16 mouse cellular contexts compared by ENCODE assay signal in genomic region chr19:56677611-56678010, GRCm38 (mm10). TPM values are rescaled to one million over a fixed set of nuclear protein-coding genes. Genes with fewer than 3 reads are reported as not detected.
DNase-seq lines count a peak whose midpoint lies in the region; ATAC-seq and TF ChIP-seq lines count a peak whose summit lies in the region.
"Had no signal": no experiment of that assay in that cellular context is flagged by ENCODE, and none has a peak within 500 bp of the region (broad histone marks: within the 10 kb centered on the region; RNA-seq: fewer than 3 reads in every experiment).

No protein-coding gene starts in this region.

- intact Hi-C loops in gastrocnemius, postnatal 14 days (cut with DNase I; ENCODE audit: low total_unique reads): no loop called here
- intact Hi-C loops in gastrocnemius, postnatal 36 days (cut with DNase I): no loop called here

- ATAC-seq in heart, embryonic 15.5 days (replicated peaks; ENCODE audit: insufficient number of reproducible peaks, insufficient read depth, low FRiP score, low read depth): no peak
- no peak for ATAC-seq in midbrain, postnatal 0 days (ENCODE audit: low FRiP score)
- no peak for ATAC-seq in granulocyte monocyte progenitor cell, adult 5-6 weeks (replicated peaks; ENCODE audit: poor library complexity, severe bottlenecking)
- no peak for ATAC-seq in cerebellum, adult (ENCODE audit: insufficient number of reproducible peaks, low FRiP score, low TSS enrichment)
- ATAC-seq: forebrain, embryonic 14.5 days; hindbrain, embryonic 16.5 days had no signal

- H3K36me3 ChIP-seq in heart, embryonic 15.5 days: no peaks in the 10 kb centered on the region
- H3K36me3 ChIP-seq in midbrain, postnatal 0 days (ENCODE audit: insufficient read depth, low read length): no peaks in the 10 kb centered on the region

- H3K27me3 ChIP-seq in heart, embryonic 15.5 days: no peaks in the 10 kb centered on the region
- no peaks in the 10 kb centered on the region for H3K27me3 ChIP-seq in midbrain, postnatal 0 days (ENCODE audit: insufficient read depth, low read length)

- H3K4me3 ChIP-seq in heart, embryonic 15.5 days: no peak overlapping the region
- H3K4me3 ChIP-seq in midbrain, postnatal 0 days (ENCODE audit: low read depth, low read length): no peak overlapping the region

- TF ChIP-seq CTCF in midbrain, postnatal 0 days (IDR thresholded peaks at IDR 0.05): no peak

- WGBS in heart, embryonic 15.5 days: 30% methylated on average over 8 of the region's 8 CpGs
- WGBS in midbrain, postnatal 0 days: 66% methylated on average over 8 of the region's 8 CpGs

- H3K27ac ChIP-seq in heart, embryonic 15.5 days: peak overlapping the region; percentile 73
- H3K27ac ChIP-seq in midbrain, postnatal 0 days (ENCODE audit: low read depth, low read length): no peak overlapping the region
- H3K27ac ChIP-seq: liver, embryonic 14.5 days had no signal

- H3K9me3 ChIP-seq in heart, embryonic 15.5 days (replicated peaks): no peaks in the 10 kb centered on the region
- no peaks in the 10 kb centered on the region for H3K9me3 ChIP-seq in midbrain, postnatal 0 days (ENCODE audit: low read length)

- H3K4me1 ChIP-seq in heart, embryonic 15.5 days (replicated peaks): peaks cover 54% of the 10 kb centered on the region
- no peaks in the 10 kb centered on the region for H3K4me1 ChIP-seq in midbrain, postnatal 0 days (ENCODE audit: insufficient read depth, low read length)

- peak; percentile 19 for DNase-seq in gastrocnemius, postnatal 14 days
- no peak for DNase-seq in gastrocnemius, postnatal 36 days
- peak; percentile 42 for DNase-seq in testis, postnatal 14 days (ENCODE audit: low spot score)
- DNase-seq in testis, postnatal 10 days (ENCODE audit: low spot score): no peak
- no peak for DNase-seq in midbrain, postnatal 0 days (ENCODE audit: low spot score)
- DNase-seq: cerebellum, adult 2 months; gastrocnemius, postnatal 25 days; kidney, postnatal 10 days; layer of hippocampus, postnatal 36 days; thymus, postnatal 25 days had no signal

- H3K4me2 ChIP-seq in heart, embryonic 15.5 days: no peak overlapping the region
- H3K4me2 ChIP-seq in midbrain, postnatal 0 days (ENCODE audit: low read depth, low read length, poor library complexity, severe bottlenecking): no peak overlapping the region

- no peak overlapping the region for H3K9ac ChIP-seq in heart, embryonic 15.5 days
- no peak overlapping the region for H3K9ac ChIP-seq in midbrain, postnatal 0 days (replicated peaks; ENCODE audit: low read length, poor library complexity, severe bottlenecking)
- H3K9ac ChIP-seq: liver, embryonic 14.5 days had no signal

RNA-seq across cellular contexts. Expression of gene Adrb1, which starts 44.4 kb away (rescaled TPM):
- under 1 TPM; 0.27 to 0.53 TPM for total RNA-seq in gastrocnemius, postnatal 14 days (2021)
- total RNA-seq in gastrocnemius, postnatal 36 days (2021): under 1 TPM; 0.15 to 0.20 TPM
- polyA plus RNA-seq in heart, embryonic 15.5 days (2015; fragmentation: Nextera tagmentation; extraction: Ambion mirVana): 4.0 and 4.7 TPM in 2 replicates
- 5.1 and 7.6 TPM in 2 replicates for total RNA-seq in midbrain, postnatal 0 days (2014; rRNA removed)
- polyA plus RNA-seq in midbrain, postnatal 0 days (2015; fragmentation: Nextera tagmentation; extraction: Ambion mirVana): 2.0 and 2.9 TPM in 2 replicates
- total RNA-seq in granulocyte monocyte progenitor cell, adult 5-6 weeks (2014; fragmentation: Nextera tagmentation): not detected in 2 replicates
- not detected in 2 replicates for total RNA-seq in granulocyte monocyte progenitor cell, adult 5-6 weeks (2017)

Comparison
In these comparisons a context has a peak if more than half of its experiments do, and no peak if none do; other contexts are left out.
1. DNase-seq: peak in gastrocnemius, postnatal 14 days (single experiment) and testis, postnatal 14 days (single experiment); none in gastrocnemius, postnatal 36 days (0 of 2), testis, postnatal 10 days (single experiment) and midbrain, postnatal 0 days (single experiment).